Mouse (Mus musculus): ENCODE data around the gene Zmym2. TPM values are rescaled to one million over a fixed set of nuclear protein-coding genes. Genes with fewer than 3 reads are reported as not detected.

Gene Zmym2
- 84.1 TPM for polyA plus RNA-seq (2017; shearing (Covaris generic))

GRCm38 (mm10) chr14:56886594-56887513 lies at the start of gene Zmym2:
Gene Zmym2, plus strand, starts transcription at chr14:56886653.

Other genes with a start within 250 kb of the Zmym2 start
- gene Mphosph8, start 218.4 kb upstream of the Zmym2 start, polyA plus RNA-seq (2017; shearing (Covaris generic)): 60.9 TPM
- gene Pspc1, start 108.3 kb upstream of the Zmym2 start, polyA plus RNA-seq (2017; shearing (Covaris generic)): 24.2 TPM
- 54.5 TPM for gene Zmym5, start 74.9 kb upstream of the Zmym2 start, polyA plus RNA-seq (2017; shearing (Covaris generic))
- not detected for gene Gja3, start 171.4 kb downstream of the Zmym2 start, polyA plus RNA-seq (2017; shearing (Covaris generic))
- 6.1 TPM for gene Gjb2, start 218.0 kb downstream of the Zmym2 start, polyA plus RNA-seq (2017; shearing (Covaris generic))
- gene Gm4491, start 229.2 kb downstream of the Zmym2 start, polyA plus RNA-seq (2017; shearing (Covaris generic)): not detected
- gene Gjb6, start 247.0 kb downstream of the Zmym2 start, polyA plus RNA-seq (2017; shearing (Covaris generic)): not detected